Mouse (Mus musculus) cortical plate, adult 2 months (tissue): ENCODE data around the gene Npy5r.

Experiments
- CTCF ChIP-seq: fragments of 200-500 bp; IDR thresholded peaks from 2 replicates; pipeline ENCODE4 v1.5.1; 2011; ENCODE audit warnings: mild to moderate bottlenecking, control low read depth, low read length; ENCODE audit not compliant: insufficient read depth; ENCODE audit errors: extremely low read depth
- POLR2A ChIP-seq: fragments of 200-500 bp; IDR thresholded peaks from 2 replicates; pipeline ENCODE4 v1.6.1; 2011; ENCODE audit warnings: mild to moderate bottlenecking, low read length, control low read depth; ENCODE audit not compliant: insufficient read depth; ENCODE audit errors: extremely low read depth

GRCm38 (mm10) chr8:66698011-66698410, 10.1 kb upstream of the Npy5r start:
- TF ChIP-seq CTCF (no peak), POLR2A (no peak)
